Mouse (Mus musculus) ES-E14 (cell line): ENCODE results near the gene Slc27a1.

ENCODE experiments used
- HCFC1 ChIP-seq: IDR thresholded peaks from 2 replicates; pipeline ENCODE4 v1.6.1; 2012; ENCODE audit warnings: low read length, inconsistent platforms, borderline replicate concordance; ENCODE audit not compliant: insufficient read depth
- ZC3H11A ChIP-seq: IDR thresholded peaks from 2 replicates; pipeline ENCODE4 v1.6.1; 2012; ENCODE audit warnings: low read depth, mild to moderate bottlenecking, inconsistent platforms, low read length, borderline replicate concordance
- ZNF384 ChIP-seq: IDR thresholded peaks from 2 replicates; pipeline ENCODE4 v1.6.1; 2012; ENCODE audit warnings: low read depth, low read length, inconsistent platforms

DNA sequence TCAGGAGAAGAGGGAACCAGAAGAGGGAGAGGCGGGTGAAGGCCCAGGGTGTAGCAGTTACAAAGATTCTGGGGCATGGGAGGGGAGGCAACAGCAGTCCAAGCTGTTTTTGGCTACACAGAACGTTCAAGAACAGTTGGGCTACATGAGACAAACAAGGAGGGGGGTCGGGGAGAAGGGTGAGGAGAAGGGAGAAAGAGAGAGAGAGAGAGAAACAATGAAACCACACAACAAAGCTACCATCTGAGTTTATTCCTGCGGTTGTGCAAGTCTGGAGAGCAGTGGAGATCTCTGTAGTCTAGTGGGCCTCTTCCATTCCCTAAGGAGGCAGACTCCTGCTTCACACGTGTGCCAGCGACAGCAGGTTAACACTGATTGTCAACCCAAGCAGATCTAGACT lies 14.7 kb upstream of the Slc27a1 start:
- TF ChIP-seq ZC3H11A (no peak), ZNF384 (no peak), HCFC1 (no peak)
